Mouse (Mus musculus) ES-E14 (cell line): ENCODE measurements at regions not wholly inside any gene's neighbourhood (a gene's known extent, or its start where the extent isn't known, plus 50 kb on each side); places are given as distances from the start of the nearest gene placed in this dataset.

Source experiments
- CHD2 ChIP-seq: IDR thresholded peaks from 2 replicates; pipeline ENCODE4 v1.6.1; 2014; ENCODE audit warnings: mild to moderate bottlenecking, low read depth, low read length, inconsistent platforms
- HCFC1 ChIP-seq: IDR thresholded peaks from 2 replicates; pipeline ENCODE4 v1.6.1; 2012; ENCODE audit warnings: low read length, inconsistent platforms, borderline replicate concordance; ENCODE audit not compliant: insufficient read depth
- MAFK ChIP-seq: IDR thresholded peaks from 2 replicates; pipeline ENCODE4 v1.6.1; 2014; ENCODE audit warnings: mild to moderate bottlenecking, low read depth, low read length, inconsistent platforms; ENCODE audit not compliant: insufficient read depth
- ZNF384 ChIP-seq: IDR thresholded peaks from 2 replicates; pipeline ENCODE4 v1.6.1; 2012; ENCODE audit warnings: low read depth, low read length, inconsistent platforms

DNA sequence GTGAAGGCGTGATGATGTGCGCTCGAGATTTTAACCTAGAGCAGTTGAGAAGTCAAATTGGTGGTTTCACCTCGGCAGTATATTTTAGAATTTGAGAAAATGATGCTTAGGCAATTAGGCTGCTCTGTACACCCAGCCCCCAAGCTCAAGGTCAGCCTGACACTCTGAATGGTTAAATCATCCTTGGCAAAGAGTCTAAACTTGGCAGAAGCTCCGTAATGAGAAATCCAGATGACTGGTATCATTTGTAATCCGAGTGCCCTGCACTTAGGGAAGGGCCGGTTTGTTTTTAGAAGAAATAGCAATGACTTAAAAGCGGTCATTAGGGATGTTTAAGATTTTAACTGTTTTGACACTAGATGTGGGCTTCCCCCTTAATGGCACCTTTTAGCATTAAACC lies 223.6 kb downstream of the Tgfb2 start:
- TF ChIP-seq HCFC1 (no peak), ZNF384 (no peak), MAFK (no peak), CHD2 (no peak)
